Mouse (Mus musculus) MEL (cell line): ENCODE measurements around the gene Mex3a. TPM values are rescaled to one million over a fixed set of nuclear protein-coding genes. Genes with fewer than 3 reads are reported as not detected.

ENCODE experiments used
- DNase-seq: peaks from one replicate; pipeline ENCODE4 v3.0.0; 2011; ENCODE audit warnings: low read depth, low spot score
- H3K27ac ChIP-seq: 2 replicates; pipeline ENCODE4 v1.5.1; 2012; ENCODE audit warnings: low read depth, mild to moderate bottlenecking, control low read depth, low read length, moderate library complexity; ENCODE audit not compliant: control insufficient read depth
- H3K27me3 ChIP-seq, 2 experiments: fragments of 150-350 bp in 1 of 2; sonication (generic) in 1 of 2; 2 replicates each; pipeline ENCODE4 v1.6.1; 2012; ENCODE audit warnings: low read length in 2 of 2, mild to moderate bottlenecking in 2 of 2, improper control_type of control experiment in 1 of 2, moderate library complexity in 1 of 2; ENCODE audit not compliant: insufficient read depth in 2 of 2, control insufficient read depth in 1 of 2
- H3K36me3 ChIP-seq, 2 experiments: 2 replicates each; pipeline ENCODE4 v1.6.1; 2012 to 2014; ENCODE audit warnings: low read length in 2 of 2, improper control_type of control experiment in 1 of 2, inconsistent platforms in 1 of 2, mild to moderate bottlenecking in 1 of 2; ENCODE audit not compliant: insufficient read depth in 2 of 2, control insufficient read depth in 1 of 2
- H3K4me1 ChIP-seq, 2 experiments: fragments of 150-350 bp in 1 of 2; sonication (generic) in 1 of 2; 2 replicates each; pipeline ENCODE4 v1.6.1; 2012; ENCODE audit warnings: low read length in 2 of 2, improper control_type of control experiment in 1 of 2, mild to moderate bottlenecking in 1 of 2; ENCODE audit not compliant: insufficient read depth in 2 of 2, control insufficient read depth in 1 of 2
- H3K4me3 ChIP-seq, 2 experiments: fragments of 150-350 bp in 1 of 2; sonication (generic) in 1 of 2; 2 replicates each; pipeline ENCODE4 v1.5.1; 2012; ENCODE audit warnings: low read depth in 2 of 2, low read length in 2 of 2, mild to moderate bottlenecking in 2 of 2, moderate library complexity in 2 of 2, control low read depth in 1 of 2, improper control_type of control experiment in 1 of 2; ENCODE audit not compliant: control insufficient read depth in 1 of 2, insufficient read depth in 1 of 2
- H3K79me2 ChIP-seq: 2 replicates; pipeline ENCODE4 v1.6.1; 2012; ENCODE audit warnings: mild to moderate bottlenecking, low read length, moderate library complexity; ENCODE audit not compliant: control insufficient read depth, poor library complexity, insufficient read depth
- H3K9ac ChIP-seq: 2 replicates; pipeline ENCODE4 v1.6.1; 2012; ENCODE audit warnings: low read depth, mild to moderate bottlenecking, control low read depth, low read length, moderate library complexity; ENCODE audit not compliant: control insufficient read depth, poor library complexity, severe bottlenecking
- H3K9me3 ChIP-seq: fragments of 150-350 bp; sonication (generic); replicated peaks from 2 replicates; pipeline ENCODE4 v1.6.1; 2012; ENCODE audit warnings: mild to moderate bottlenecking, low read length, improper control_type of control experiment, moderate library complexity; ENCODE audit not compliant: insufficient read depth
- BHLHE40 ChIP-seq: IDR thresholded peaks from 2 replicates; pipeline ENCODE4 v1.6.1; 2012; ENCODE audit warnings: low read depth, mild to moderate bottlenecking, inconsistent platforms, low read length, improper control_type of control experiment, borderline replicate concordance
- CHD1 ChIP-seq: IDR thresholded peaks from 2 replicates; pipeline ENCODE4 v1.6.1; 2012; ENCODE audit warnings: low read depth, mild to moderate bottlenecking, inconsistent platforms, low read length, improper control_type of control experiment
- CHD2 ChIP-seq: IDR thresholded peaks from 2 replicates; pipeline ENCODE4 v1.6.1; 2011; ENCODE audit warnings: low read length, improper control_type of control experiment
- ELF1 ChIP-seq: IDR thresholded peaks from 2 replicates; pipeline ENCODE4 v1.6.1; 2014; ENCODE audit warnings: low read depth, mild to moderate bottlenecking, inconsistent platforms, low read length, improper control_type of control experiment, moderate library complexity
- EP300 ChIP-seq, 2 experiments: IDR thresholded peaks; 2 replicates each; pipeline ENCODE4 v1.6.1; 2011; ENCODE audit warnings: improper control_type of control experiment in 2 of 2, low read length in 2 of 2, low read depth in 1 of 2, mild to moderate bottlenecking in 1 of 2
- GABPA ChIP-seq: IDR thresholded peaks from 2 replicates; pipeline ENCODE4 v1.6.1; 2012; ENCODE audit warnings: low read depth, mild to moderate bottlenecking, inconsistent platforms, low read length, improper control_type of control experiment, moderate library complexity
- GATA1 ChIP-seq: IDR thresholded peaks from 2 replicates; pipeline ENCODE4 v1.6.1; 2011; ENCODE audit warnings: low read depth, low read length, improper control_type of control experiment
- KAT2A ChIP-seq: conservative IDR thresholded peaks from 2 replicates; pipeline ENCODE4 v1.6.1; 2012; ENCODE audit warnings: low read depth, low read length, improper control_type of control experiment, inconsistent platforms
- MAFK ChIP-seq: IDR thresholded peaks from 2 replicates; pipeline ENCODE4 v1.6.1; 2011; ENCODE audit warnings: low read depth, mild to moderate bottlenecking, low read length, improper control_type of control experiment, borderline replicate concordance
- MAX ChIP-seq: IDR thresholded peaks from 2 replicates; pipeline ENCODE4 v1.6.1; 2011; ENCODE audit warnings: low read length, improper control_type of control experiment
- MEF2A ChIP-seq: IDR thresholded peaks from 2 replicates; pipeline ENCODE4 v1.6.1; 2014; ENCODE audit warnings: low read depth, mild to moderate bottlenecking, inconsistent platforms, low read length, improper control_type of control experiment; ENCODE audit not compliant: poor library complexity, insufficient replicate concordance, severe bottlenecking; ENCODE audit errors: extremely low read depth
- POLR2A ChIP-seq, 2 experiments: IDR thresholded peaks; 2 replicates each; pipeline ENCODE4 v1.6.1; 2011 to 2012; ENCODE audit warnings: low read length in 2 of 2, mild to moderate bottlenecking in 2 of 2, control low read depth in 1 of 2, improper control_type of control experiment in 1 of 2, low read depth in 1 of 2, moderate library complexity in 1 of 2; ENCODE audit not compliant: control insufficient read depth in 1 of 2, insufficient read depth in 1 of 2, poor library complexity in 1 of 2
- RAD21 ChIP-seq: IDR thresholded peaks from 2 replicates; pipeline ENCODE4 v1.6.1; 2011; ENCODE audit warnings: mild to moderate bottlenecking, low read depth, low read length, improper control_type of control experiment
- RCOR1 ChIP-seq: IDR thresholded peaks from 2 replicates; pipeline ENCODE4 v1.6.1; 2012; ENCODE audit warnings: low read depth, mild to moderate bottlenecking, inconsistent platforms, low read length, improper control_type of control experiment
- SIN3A ChIP-seq: IDR thresholded peaks from 2 replicates; pipeline ENCODE4 v1.6.1; 2012; ENCODE audit warnings: low read length, improper control_type of control experiment, inconsistent platforms
- TAL1 ChIP-seq: IDR thresholded peaks from 2 replicates; pipeline ENCODE4 v1.6.1; 2012; ENCODE audit warnings: mild to moderate bottlenecking, inconsistent platforms, low read length, moderate library complexity, mixed read lengths
- UBTF ChIP-seq: IDR thresholded peaks from 2 replicates; pipeline ENCODE4 v1.6.1; 2012; ENCODE audit warnings: low read depth, mild to moderate bottlenecking, inconsistent platforms, low read length, improper control_type of control experiment, moderate library complexity, borderline replicate concordance; ENCODE audit not compliant: insufficient read depth
- USF1 ChIP-seq: IDR thresholded peaks from 2 replicates; pipeline ENCODE4 v1.6.1; 2014; ENCODE audit warnings: low read depth, mild to moderate bottlenecking, inconsistent platforms, low read length, improper control_type of control experiment, moderate library complexity
- USF2 ChIP-seq, 2 experiments: IDR thresholded peaks; 2 replicates each; pipeline ENCODE4 v1.6.1; 2011 to 2012; ENCODE audit warnings: improper control_type of control experiment in 2 of 2, low read length in 2 of 2, borderline replicate concordance in 1 of 2, inconsistent platforms in 1 of 2, low read depth in 1 of 2, mild to moderate bottlenecking in 1 of 2; ENCODE audit not compliant: insufficient read depth in 1 of 2
- ZC3H11A ChIP-seq: IDR thresholded peaks from 2 replicates; pipeline ENCODE4 v1.6.1; 2012; ENCODE audit warnings: low read depth, mild to moderate bottlenecking, inconsistent platforms, low read length, improper control_type of control experiment
- ZKSCAN1 ChIP-seq: IDR thresholded peaks from 2 replicates; pipeline ENCODE4 v1.6.1; 2012; ENCODE audit warnings: low read depth, mild to moderate bottlenecking, inconsistent platforms, low read length, improper control_type of control experiment, moderate library complexity
- ZMIZ1 ChIP-seq: IDR thresholded peaks from 2 replicates; pipeline ENCODE4 v1.6.1; 2012; ENCODE audit warnings: low read depth, mild to moderate bottlenecking, inconsistent platforms, low read length, improper control_type of control experiment, moderate library complexity
- ZNF384 ChIP-seq: IDR thresholded peaks from 2 replicates; pipeline ENCODE4 v1.6.1; 2012; ENCODE audit warnings: low read depth, mild to moderate bottlenecking, inconsistent platforms, low read length, improper control_type of control experiment
- polyA plus RNA-seq, 2 experiments: library from polyadenylated mRNA; stranded (reverse) in 1 of 2; unstranded in 1 of 2; fragments of >175 nt in 1 of 2; fragments of >200 nt in 1 of 2; gene quantifications; 2 replicates each; pipeline versions ENCODE4 v1.2.1 to v1.2.4; 2012; ENCODE audit warnings: low replicate concordance in 2 of 2, low read depth in 1 of 2; ENCODE audit not compliant: insufficient read length in 2 of 2, insufficient read depth in 1 of 2, missing spikeins in 1 of 2
- total RNA-seq: library from RNA; depleted of rRNA; stranded (reverse); fragments of 300-350 nt; gene quantifications from 2 replicates; pipeline ENCODE4 v1.2.3, GENCODE M21; 2012

Mex3a gene
- total and polyA plus RNA-seq, 3 experiments = 5.5 to 10.1 TPM; not detected in 1

GRCm38 (mm10) chr3:88563442-88563841 is 31.2 kb downstream of the Mex3a start:
- DNase-seq = no peak
- no peaks in the 10 kb centered on the region for H3K27me3 ChIP-seq
- no peak overlapping the region for H3K9ac ChIP-seq
- H3K4me1 ChIP-seq = no peaks in the 10 kb centered on the region
- no peak for TF ChIP-seq BHLHE40
- no peak for TF ChIP-seq MAFK
- TF ChIP-seq UBTF = no peak
- TF ChIP-seq, all 39 proteins: peak for 0
- Histone ChIP-seq H3K79me2 (no peaks in the 10 kb centered on the region), H3K27ac (no peak overlapping the region), H3K4me3 (no peak overlapping the region), H3K9me3 (no peaks in the 10 kb centered on the region), H3K36me3 (peaks cover 0 to 47% of the 10 kb centered on the region in 2 experiments; a peak in 2 of 4 replicates)

- no peaks in the 10 kb centered on the region for H3K9me3 ChIP-seq
- H3K4me1 ChIP-seq = no peaks in the 10 kb centered on the region
- DNase-seq = no peak
- H3K36me3 ChIP-seq = peaks cover 0 to 50% of the 10 kb centered on the region in 2 experiments; a peak in 2 of 4 replicates
- H3K27me3 ChIP-seq = no peaks in the 10 kb centered on the region
- no peak for TF ChIP-seq EP300 (IDR thresholded peaks at IDR 0.05; ENCODE audit: low read depth in 1 of 2, low read length in 2 of 2)
- no peak for TF ChIP-seq GATA1
- TF ChIP-seq ZC3H11A = no peak
- TF ChIP-seq ZNF384 = no peak
- TF ChIP-seq CHD1 = no peak
- no peak for TF ChIP-seq ZMIZ1
- TF ChIP-seq POLR2A (IDR thresholded peaks at IDR 0.05; ENCODE audit: control insufficient read depth in 1 of 2, insufficient read depth in 1 of 2, low read depth in 1 of 2, low read length in 2 of 2, poor library complexity in 1 of 2) = no peak
- TF ChIP-seq ZKSCAN1 = no peak
- TF ChIP-seq MAX = no peak
- no peak for TF ChIP-seq RCOR1
- H3K9ac ChIP-seq = no peak overlapping the region
- H3K4me3 ChIP-seq = no peak overlapping the region
- H3K79me2 ChIP-seq = no peaks in the 10 kb centered on the region
- no peak overlapping the region for H3K27ac ChIP-seq
Measured at GRCm38 (mm10) chr3:88563966-88564365, 31.8 kb downstream of the Mex3a start.

GRCm38 (mm10) chr3:88566116-88566515 is 33.9 kb downstream of the Mex3a start:
- H3K4me1 ChIP-seq = no peaks in the 10 kb centered on the region
- H3K9me3 ChIP-seq = no peaks in the 10 kb centered on the region
- H3K79me2 ChIP-seq = no peaks in the 10 kb centered on the region
- H3K9ac ChIP-seq = no peak overlapping the region
- no peaks in the 10 kb centered on the region for H3K27me3 ChIP-seq
- no peak for DNase-seq
- H3K27ac ChIP-seq = no peak overlapping the region
- peaks cover 0 to 36% of the 10 kb centered on the region in 2 experiments; a peak in 2 of 4 replicates for H3K36me3 ChIP-seq
- TF ChIP-seq TAL1 = no peak
- no peak for TF ChIP-seq ELF1
- TF ChIP-seq GABPA = no peak
- no peak for TF ChIP-seq SIN3A
- TF ChIP-seq CHD2 = no peak
- TF ChIP-seq KAT2A = no peak
- TF ChIP-seq USF2 (IDR thresholded peaks at IDR 0.05; ENCODE audit: borderline replicate concordance in 1 of 2, insufficient read depth in 1 of 2, low read depth in 1 of 2, low read length in 2 of 2) = no peak
- no peak for TF ChIP-seq ZNF384
- TF ChIP-seq ZMIZ1 = no peak
- no peak for TF ChIP-seq MEF2A
- no peak for TF ChIP-seq ZKSCAN1
- TF ChIP-seq USF1 = no peak
- TF ChIP-seq RCOR1 = no peak
- TF ChIP-seq RAD21 = no peak
- no peak overlapping the region for H3K4me3 ChIP-seq
